Mouse (Mus musculus) cortical plate, adult 2 months (tissue): Measurements from ENCODE around the gene Zcchc2.

Experiments used
- CTCF ChIP-seq: fragments of 200-500 bp; IDR thresholded peaks from 2 replicates; pipeline ENCODE4 v1.5.1; 2011; ENCODE audit warnings: mild to moderate bottlenecking, control low read depth, low read length; ENCODE audit not compliant: insufficient read depth; ENCODE audit errors: extremely low read depth
- POLR2A ChIP-seq: fragments of 200-500 bp; IDR thresholded peaks from 2 replicates; pipeline ENCODE4 v1.6.1; 2011; ENCODE audit warnings: mild to moderate bottlenecking, low read length, control low read depth; ENCODE audit not compliant: insufficient read depth; ENCODE audit errors: extremely low read depth

DNA sequence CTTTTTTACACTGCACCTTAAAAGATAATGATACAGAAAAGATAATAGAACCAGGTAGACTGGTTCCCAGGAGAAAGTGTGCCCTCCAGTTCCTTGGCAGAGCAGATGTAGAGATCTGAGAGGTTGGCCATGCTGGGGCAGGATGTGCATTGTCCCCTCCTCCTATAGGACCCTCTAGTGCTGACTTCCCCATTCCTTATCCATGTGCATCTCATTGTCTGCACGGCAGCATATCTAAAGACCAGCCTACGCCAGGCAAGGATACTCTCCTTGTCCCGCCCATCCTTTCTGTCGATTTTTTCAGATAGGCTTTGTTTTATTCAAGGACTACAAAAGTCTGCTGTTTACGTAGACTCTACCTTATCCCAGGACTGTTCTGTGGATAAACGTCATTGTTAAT lies 26.1 kb downstream of the Zcchc2 start:
- TF ChIP-seq CTCF (no peak), POLR2A (no peak)
